Mouse (Mus musculus) intestine, postnatal 0 days (tissue): Measurements from ENCODE around the gene Itpr1. TPM values are rescaled to one million over a fixed set of nuclear protein-coding genes. Genes with fewer than 3 reads are reported as not detected.

ENCODE experiments used
- ATAC-seq: fragments of 200-750 bp; cut with Nextera tagmentation; 2 replicates; pipeline ENCODE4 v1.8.0; 2017; ENCODE audit warnings: mild to moderate bottlenecking, moderate TSS enrichment, moderate library complexity
- H3K27ac ChIP-seq: fragments of 300-500 bp; sonication (generic); 2 replicates; pipeline ENCODE4 v1.5.1; 2014; ENCODE audit warnings: mild to moderate bottlenecking, low read depth, low read length, moderate library complexity
- H3K27me3 ChIP-seq: fragments of 300-500 bp; sonication (generic); replicated peaks from 2 replicates; pipeline ENCODE4 v1.6.1; 2014; ENCODE audit warnings: low read length, mixed read lengths; ENCODE audit not compliant: control insufficient read depth, insufficient read depth
- H3K36me3 ChIP-seq: fragments of 300-500 bp; sonication (generic); 2 replicates; pipeline ENCODE4 v1.6.1; 2014; ENCODE audit warnings: mild to moderate bottlenecking, moderate library complexity; ENCODE audit not compliant: control insufficient read depth, insufficient read depth
- H3K4me1 ChIP-seq: fragments of 300-500 bp; sonication (generic); replicated peaks from 2 replicates; pipeline ENCODE4 v1.6.1; 2014; ENCODE audit warnings: antibody characterized with exemption, low read length, mixed read lengths; ENCODE audit not compliant: control insufficient read depth, insufficient read depth
- H3K4me2 ChIP-seq: fragments of 300-500 bp; sonication (generic); replicated peaks from 2 replicates; pipeline ENCODE4 v1.6.1; 2014; ENCODE audit warnings: low read depth, mild to moderate bottlenecking, moderate library complexity
- H3K4me3 ChIP-seq: fragments of 300-500 bp; sonication (generic); 2 replicates; pipeline ENCODE4 v1.5.1; 2014; ENCODE audit warnings: low read depth, low read length
- H3K9ac ChIP-seq: fragments of 300-500 bp; sonication (generic); 2 replicates; pipeline ENCODE4 v1.6.1; 2014; ENCODE audit warnings: mild to moderate bottlenecking, low read depth, low read length
- H3K9me3 ChIP-seq: fragments of 300-500 bp; sonication (generic); 2 replicates; pipeline ENCODE4 v1.6.1; 2016; ENCODE audit warnings: mixed run types; ENCODE audit not compliant: control insufficient read depth
- CTCF ChIP-seq: sonication (generic); IDR thresholded peaks from 2 replicates; pipeline ENCODE4 v1.5.1; 2016; ENCODE audit warnings: low read depth, mild to moderate bottlenecking, control low read depth, antibody characterized with exemption, moderate library complexity
- WGBS: fragments of 180-500 bp; shearing (Covaris S2); extraction: QIAGEN DNeasy Blood & Tissue Kit; methylation state at CpG from one replicate; pipeline ENCODE4 v1.1.7; 2014; 5-methylcytosine and 5-hydroxymethylcytosine counted together
- polyA plus RNA-seq: library from polyadenylated mRNA; unstranded; fragments of >200 nt; fragmentation: Nextera tagmentation; extraction: Ambion mirVana; gene quantifications from 2 replicates; pipeline ENCODE4 v1.2.1, GENCODE M21; 2015

The Itpr1 gene
- polyA plus RNA-seq, 1 experiment from 2014 or later = 6.4 TPM

GRCm38 (mm10) chr6:108249918-108250225 lies 37.0 kb downstream of the Itpr1 start:
- Histone ChIP-seq H3K9me3 (no peaks in the 10 kb centered on the region), H3K4me3 (no peak overlapping the region), H3K9ac (no peak overlapping the region), H3K27me3 (no peaks in the 10 kb centered on the region), H3K4me2 (no peak overlapping the region), H3K27ac (no peak overlapping the region), H3K4me1 (peaks cover 5% of the 10 kb centered on the region), H3K36me3 (no peaks in the 10 kb centered on the region)
- 67% methylated on average over 3 of the region's 3 CpGs for WGBS
- ATAC-seq = no peak
- no peak for TF ChIP-seq CTCF

GRCm38 (mm10) chr6:108250416-108250815 lies 37.5 kb downstream of the Itpr1 start:
- H3K27ac ChIP-seq = no peak overlapping the region
- no peak for TF ChIP-seq CTCF
- ATAC-seq = no peak
- no peaks in the 10 kb centered on the region for H3K9me3 ChIP-seq
- no peak overlapping the region for H3K4me2 ChIP-seq
- H3K4me1 ChIP-seq = peaks cover 5% of the 10 kb centered on the region
- H3K27me3 ChIP-seq = no peaks in the 10 kb centered on the region
- 86% methylated on average over 4 of the region's 4 CpGs for WGBS
- no peak overlapping the region for H3K9ac ChIP-seq
- no peaks in the 10 kb centered on the region for H3K36me3 ChIP-seq
- no peak overlapping the region for H3K4me3 ChIP-seq

DNA sequence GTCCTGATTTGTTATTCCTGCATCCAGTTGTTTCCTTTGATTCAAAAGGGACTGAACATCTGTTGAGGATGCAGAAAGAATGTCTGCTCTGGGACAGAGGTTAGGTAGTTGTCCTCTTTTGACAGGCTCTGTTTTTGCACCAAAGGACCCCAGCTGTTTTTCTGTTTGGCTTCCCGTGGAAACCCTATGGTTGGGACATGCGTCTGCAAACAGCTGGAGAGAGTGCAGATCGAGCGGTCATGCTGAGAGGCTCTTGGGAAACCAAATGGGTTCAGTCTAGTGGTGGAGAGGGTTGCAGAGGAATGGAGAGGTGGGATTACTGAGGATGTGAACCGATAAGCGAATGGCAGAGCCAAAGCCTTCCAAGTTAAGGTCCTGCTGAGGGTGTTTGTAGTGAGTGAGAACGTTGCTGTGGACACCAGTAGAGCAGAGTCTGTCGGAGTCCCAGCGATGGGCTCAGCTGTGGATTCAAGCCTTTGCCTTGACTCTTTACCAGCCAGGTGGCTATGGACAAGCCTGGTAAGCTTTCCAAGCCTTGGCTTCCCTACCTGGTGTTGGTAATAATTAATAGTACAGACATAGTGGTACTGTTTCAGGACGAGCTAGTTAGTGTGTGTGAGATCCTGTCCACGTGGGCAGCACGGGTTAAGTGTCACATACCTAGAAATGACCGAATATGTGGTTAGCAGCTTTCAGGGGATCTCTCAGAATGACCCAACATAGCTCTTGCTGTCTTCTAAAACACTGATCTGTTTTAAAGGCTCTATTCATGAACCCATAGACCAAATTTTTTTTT lies 39.9 kb downstream of the Itpr1 start:
- no peaks in the 10 kb centered on the region for H3K27me3 ChIP-seq
- 81% methylated on average over 13 of the region's 13 CpGs for WGBS
- H3K9ac ChIP-seq = no peak overlapping the region
- no peak overlapping the region for H3K4me2 ChIP-seq
- H3K9me3 ChIP-seq = no peaks in the 10 kb centered on the region
- no peaks in the 10 kb centered on the region for H3K36me3 ChIP-seq
- H3K27ac ChIP-seq = no peak overlapping the region
- H3K4me3 ChIP-seq = no peak overlapping the region
- TF ChIP-seq CTCF = no peak
- ATAC-seq = no peak
- H3K4me1 ChIP-seq = peaks cover 5% of the 10 kb centered on the region

DNA sequence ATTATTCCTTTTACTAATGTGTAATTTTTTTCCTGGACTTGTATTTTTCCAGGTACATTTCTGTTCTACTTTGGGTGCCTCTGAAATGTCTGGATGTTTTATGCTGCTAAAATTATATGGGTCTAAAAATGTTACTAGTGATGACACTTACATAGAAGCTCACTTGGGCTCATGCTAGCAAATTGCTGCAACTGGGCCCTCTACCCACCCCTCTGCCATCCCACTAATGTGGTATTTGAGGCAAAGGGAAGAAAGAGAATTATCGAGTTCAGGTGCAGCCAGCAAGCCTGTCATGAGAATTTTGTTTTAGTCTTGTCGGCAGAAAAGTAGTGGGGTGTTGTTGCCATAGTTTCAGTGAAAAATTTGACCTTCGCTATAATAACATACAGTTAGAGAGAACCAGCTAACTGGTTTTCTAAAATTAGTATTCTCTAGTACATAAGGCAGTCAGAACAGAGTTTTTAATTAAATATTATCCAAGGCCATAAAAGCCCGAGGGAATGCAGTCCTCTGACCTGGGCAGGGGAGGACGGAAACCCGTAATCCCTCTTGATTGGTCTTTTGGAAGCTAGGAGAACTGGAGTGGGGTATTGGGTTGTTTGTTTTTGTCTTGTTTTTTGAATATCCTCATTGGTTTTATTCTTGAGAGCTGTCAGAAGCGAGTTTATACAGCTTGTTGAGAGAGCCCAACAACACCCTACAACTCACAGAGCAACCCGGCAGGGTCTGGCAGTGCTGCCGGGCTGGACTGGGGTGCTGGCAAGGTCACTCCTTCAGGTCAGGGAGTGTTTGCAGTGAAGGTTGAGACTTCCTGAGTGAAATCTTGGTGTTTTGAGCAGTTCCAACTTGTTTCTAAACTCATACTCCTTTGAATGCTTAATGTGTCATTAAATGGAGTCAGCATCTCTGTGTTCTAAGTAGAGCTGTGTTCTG lies 41.5 kb downstream of the Itpr1 start:
- H3K36me3 ChIP-seq = no peaks in the 10 kb centered on the region
- no peak overlapping the region for H3K9ac ChIP-seq
- H3K9me3 ChIP-seq = no peaks in the 10 kb centered on the region
- H3K4me1 ChIP-seq = peaks cover 5% of the 10 kb centered on the region; the same call in 1 of the 2 replicates
- no peak overlapping the region for H3K27ac ChIP-seq
- H3K4me3 ChIP-seq = no peak overlapping the region
- 31% methylated on average over 9 of the region's 9 CpGs for WGBS
- H3K4me2 ChIP-seq = peak overlapping the region; percentile 35; the same call in 1 of the 2 replicates
- H3K27me3 ChIP-seq = no peaks in the 10 kb centered on the region
- ATAC-seq = no peak
- TF ChIP-seq CTCF = no peak

- no peak for TF ChIP-seq CTCF
- WGBS = 48% methylated on average over 4 of the region's 4 CpGs
- no peak overlapping the region for H3K4me3 ChIP-seq
- H3K27ac ChIP-seq = no peak overlapping the region
- H3K27me3 ChIP-seq = no peaks in the 10 kb centered on the region
- no peak overlapping the region for H3K9ac ChIP-seq
- no peak for ATAC-seq
- no peaks in the 10 kb centered on the region for H3K36me3 ChIP-seq
- H3K9me3 ChIP-seq = no peaks in the 10 kb centered on the region
- H3K4me1 ChIP-seq = peaks cover 5% of the 10 kb centered on the region; the same call in 1 of the 2 replicates
- H3K4me2 ChIP-seq = no peak overlapping the region
Observed at GRCm38 (mm10) chr6:108255880-108256279, 43.0 kb downstream of the Itpr1 start.

DNA sequence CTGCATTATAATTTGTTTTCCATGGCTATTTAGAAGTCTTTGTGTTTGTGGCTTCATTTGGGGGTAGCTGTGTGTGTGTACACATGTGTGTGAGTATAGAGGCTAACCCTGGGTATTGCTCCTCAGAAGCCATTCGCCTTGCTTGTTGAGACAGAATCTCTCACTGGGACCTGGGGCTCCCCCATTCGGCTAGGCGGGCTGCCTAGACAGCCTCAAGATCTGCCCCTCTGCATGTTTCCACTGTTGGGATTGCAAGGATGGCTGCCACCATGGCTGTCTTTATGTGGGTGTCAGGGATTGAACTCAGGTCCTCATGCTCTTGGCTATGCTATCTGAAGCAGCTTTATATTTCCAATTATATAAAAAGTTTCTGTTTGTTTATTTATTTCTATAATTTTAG lies 44.3 kb downstream of the Itpr1 start:
- ATAC-seq = no peak
- Histone ChIP-seq H3K4me3 (no peak overlapping the region), H3K4me2 (no peak overlapping the region), H3K9ac (no peak overlapping the region), H3K4me1 (peaks cover 5% of the 10 kb centered on the region; the same call in 1 of the 2 replicates), H3K27ac (no peak overlapping the region), H3K9me3 (no peaks in the 10 kb centered on the region), H3K36me3 (no peaks in the 10 kb centered on the region), H3K27me3 (no peaks in the 10 kb centered on the region)
- no peak for TF ChIP-seq CTCF
- WGBS = 94% methylated on average over 3 of the region's 3 CpGs
